Mouse (Mus musculus) liver, postnatal 0 days (tissue): ENCODE measurements at regions not wholly inside any gene's neighbourhood (a gene's known extent, or its start where the extent isn't known, plus 50 kb on each side); places are given as distances from the start of the nearest gene placed in this dataset.

ENCODE experiments used
- CTCF ChIP-seq: sonication (generic); IDR thresholded peaks from 2 replicates; pipeline ENCODE4 v1.5.1; 2016; ENCODE audit warnings: antibody characterized with exemption, low read depth
- EP300 ChIP-seq: IDR thresholded peaks from 2 replicates; pipeline ENCODE4 v1.6.1; 2016; ENCODE audit warnings: antibody characterized with exemption, low read depth, mild to moderate bottlenecking

DNA sequence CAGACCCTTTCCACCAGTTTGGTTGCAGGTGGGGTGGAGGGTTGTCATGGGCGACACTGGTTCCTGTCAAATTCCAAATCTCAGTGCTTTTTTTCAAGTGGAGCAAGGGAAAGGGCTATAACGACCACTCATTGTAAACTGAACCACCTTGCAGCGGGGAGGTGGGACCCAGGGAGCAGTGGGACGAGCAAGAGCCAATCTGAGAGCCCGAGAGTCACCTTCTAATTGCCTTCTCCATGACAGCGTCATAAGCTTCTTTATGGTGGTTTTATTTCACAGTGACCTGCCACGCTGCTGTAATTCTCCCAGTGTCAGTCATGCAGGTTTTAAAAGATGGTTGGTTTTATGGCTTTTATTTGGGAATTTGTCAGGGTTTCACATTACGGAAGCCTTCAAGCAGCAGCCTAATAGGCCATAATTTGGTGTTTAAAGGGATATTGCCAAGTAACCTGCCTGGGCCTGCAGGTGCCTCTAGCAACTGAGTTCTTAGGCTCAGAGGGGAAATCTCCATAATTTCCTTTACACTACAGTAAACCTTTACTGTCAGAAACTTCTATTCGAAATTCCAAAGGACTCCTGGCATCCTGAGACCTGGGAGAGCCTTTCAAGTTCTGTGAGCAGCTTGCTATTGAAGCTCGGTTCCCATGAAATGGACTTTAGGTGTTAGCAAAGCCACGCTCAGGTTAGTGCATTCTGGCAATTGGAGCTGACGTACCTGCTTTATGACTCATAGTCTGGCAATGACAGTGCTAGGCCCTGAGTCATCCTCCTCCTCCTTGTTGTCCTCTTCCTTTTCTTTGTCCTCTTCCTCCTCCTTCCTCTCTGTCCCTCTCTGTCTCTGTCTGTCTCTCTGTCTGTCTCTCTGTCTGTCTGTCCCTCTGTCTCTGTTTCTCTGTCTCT, 235.6 kb upstream of the Pgrmc2 start:
- TF ChIP-seq EP300: no peak
- TF ChIP-seq CTCF: no peak
